Mouse (Mus musculus): ENCODE data around the gene Ndufa4l2.
A peak's percentile ranks its signal among the peaks of the same experiment; 100 is the strongest.

The Ndufa4l2 gene

DNA sequence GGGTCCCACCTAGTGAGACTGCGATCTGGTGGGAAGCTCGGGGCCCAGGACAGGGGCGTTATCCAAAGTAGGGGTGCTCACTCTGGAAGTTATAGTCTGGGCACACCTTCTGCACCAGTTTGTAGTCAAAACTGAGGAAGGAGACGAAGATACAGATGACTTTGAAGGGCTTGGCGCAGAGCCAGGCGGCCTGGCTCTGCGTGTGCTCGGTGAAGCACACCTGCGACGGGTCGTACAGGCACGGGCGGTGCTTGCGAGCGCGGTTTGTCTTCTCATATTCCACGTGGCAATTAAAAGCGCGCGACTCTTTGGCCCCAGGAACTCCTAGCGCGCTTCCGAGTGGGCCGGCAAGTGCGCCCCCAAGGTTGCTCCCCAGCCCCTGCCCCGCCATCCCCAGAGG, 11.3 kb downstream of the Ndufa4l2 start:
- no peak for DNase-seq (ENCODE audit: low spot score in 2 of 2)

DNA sequence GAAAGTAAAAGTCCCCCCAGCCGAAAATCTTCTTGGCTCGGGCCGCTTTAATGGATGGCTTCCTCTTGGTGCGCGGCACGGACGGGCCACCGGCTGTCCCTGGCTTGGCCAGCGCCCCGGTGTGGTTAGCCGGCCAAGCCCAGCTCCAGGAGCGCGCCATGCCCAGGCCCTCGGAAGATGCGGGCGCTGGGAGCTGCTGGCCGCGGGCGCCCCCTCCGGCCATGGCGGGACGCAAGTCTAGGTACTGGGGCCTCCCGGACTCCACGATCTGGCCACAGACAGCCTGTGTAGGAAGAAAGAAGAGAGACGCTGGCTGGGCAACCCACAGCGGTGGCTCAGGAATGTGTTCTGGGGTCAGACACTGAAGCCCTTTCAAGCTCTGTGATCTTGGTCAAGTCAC, 11.9 kb downstream of the Ndufa4l2 start:
- DNase-seq (ENCODE audit: low spot score in 2 of 2), result no peak

DNA sequence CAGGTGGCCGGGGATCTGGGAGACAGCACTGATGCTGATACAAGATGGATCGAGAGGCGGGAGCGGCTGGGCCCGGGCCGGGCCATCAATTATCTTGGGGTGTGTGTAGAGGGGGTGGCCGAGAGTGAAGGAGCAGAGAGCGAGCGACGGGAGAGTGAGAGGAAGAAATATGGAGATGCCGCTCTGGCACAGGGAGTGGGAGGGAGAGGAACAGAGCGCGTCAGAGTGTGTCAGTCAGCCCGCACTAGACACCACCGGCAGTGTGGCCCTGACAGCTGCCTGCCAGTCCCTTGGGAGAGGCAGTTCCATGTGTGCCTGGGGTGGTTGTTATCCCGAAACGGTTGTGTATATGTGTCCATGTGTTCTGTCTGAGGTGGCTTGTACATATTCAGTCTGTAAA, 12.7 kb downstream of the Ndufa4l2 start:
- DNase-seq (ENCODE audit: low spot score in 2 of 2), result no peak

DNA sequence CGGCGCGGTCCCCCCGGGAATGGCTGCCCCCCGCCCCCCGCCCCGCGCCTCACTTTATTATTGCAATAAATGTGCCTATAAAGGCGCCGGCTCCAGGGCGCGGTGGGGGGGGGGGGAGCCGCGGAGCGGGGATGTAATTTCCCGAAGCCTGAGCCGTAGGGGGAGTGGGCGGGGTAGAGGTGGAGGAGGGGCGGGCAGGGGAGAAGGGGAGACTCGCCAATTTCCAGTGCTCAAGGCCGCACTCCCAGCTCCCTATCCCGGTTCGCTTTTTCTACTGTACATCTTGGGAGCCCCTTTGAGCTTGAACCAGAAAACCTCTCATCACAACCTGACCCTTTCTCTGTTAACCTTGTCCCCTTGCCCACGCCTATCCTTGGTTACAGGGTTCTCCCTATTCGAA, 16.2 kb downstream of the Ndufa4l2 start:
- DNase-seq (ENCODE audit: low spot score in 2 of 2), result no peak

DNA sequence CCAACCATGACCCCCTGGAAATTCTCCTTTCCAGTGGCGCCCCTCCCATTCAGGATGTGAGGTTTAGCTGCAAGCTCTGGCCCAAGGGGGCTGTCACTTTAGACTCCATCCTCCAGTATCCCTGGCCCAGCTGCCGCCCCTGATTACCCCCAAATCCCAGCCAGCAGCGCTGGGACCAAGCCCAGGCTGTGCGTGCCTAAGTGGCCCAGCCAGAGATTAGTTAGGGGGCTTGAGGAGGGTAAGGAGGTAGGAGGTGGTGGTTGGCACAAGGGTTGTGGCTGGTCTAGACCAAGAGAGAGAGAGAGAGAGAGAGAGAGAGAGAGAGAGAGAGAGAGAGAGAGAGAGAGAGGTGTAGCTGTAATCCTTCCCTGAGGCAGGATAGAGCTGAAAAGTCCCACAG, 16.8 kb downstream of the Ndufa4l2 start:
- DNase-seq (ENCODE audit: low spot score in 2 of 2), result no peak

DNA sequence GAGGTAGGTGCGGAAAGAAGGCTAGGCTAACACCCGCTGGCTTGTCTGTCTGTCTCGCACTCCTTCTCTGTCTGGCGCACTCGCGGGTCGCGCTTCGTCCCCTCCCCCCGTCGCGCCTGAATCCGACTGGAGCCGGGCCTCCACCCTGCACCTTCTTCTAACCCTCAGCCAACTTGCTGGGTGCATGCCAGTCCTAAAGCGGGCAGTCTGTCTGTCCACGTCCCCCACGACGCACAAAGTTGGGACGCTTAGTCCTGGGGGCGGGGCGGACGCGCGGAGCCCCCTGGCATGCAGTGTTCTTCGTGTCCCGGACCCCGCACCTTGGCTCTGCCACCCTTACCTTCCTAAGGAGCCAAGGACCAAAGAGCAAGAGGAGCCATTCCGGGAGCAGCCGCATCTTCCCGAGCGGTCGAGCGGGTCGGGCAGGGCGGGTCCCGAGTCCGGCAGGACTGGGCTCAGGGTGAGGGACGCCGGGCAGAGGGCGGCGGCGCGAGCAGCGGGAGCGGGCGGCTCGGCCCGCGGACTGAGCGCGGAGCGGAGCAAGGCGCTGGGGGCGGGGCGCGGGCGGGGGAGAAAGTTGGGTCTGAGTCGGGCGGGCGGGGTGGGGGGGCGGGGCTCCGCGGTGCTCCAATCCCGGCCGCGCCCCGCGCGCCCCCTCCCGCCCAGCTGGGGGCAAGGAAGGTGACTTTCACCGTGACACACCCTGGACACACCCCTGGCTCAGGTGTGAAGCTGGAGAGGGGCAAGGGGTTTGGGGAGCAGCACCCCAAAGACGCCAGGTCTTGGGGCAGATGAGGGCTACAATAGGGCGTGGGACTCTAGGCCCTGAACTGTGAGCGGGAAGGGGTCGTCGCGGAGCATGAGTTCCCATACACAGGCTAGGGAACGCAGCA, 19.5 kb downstream of the Ndufa4l2 start, which contains the start of gene Nxph4:
Gene Nxph4, minus strand, starts transcription at position 524 of the 893 bp plus-strand sequence.
- no peak for DNase-seq (ENCODE audit: low spot score in 2 of 2)

DNA sequence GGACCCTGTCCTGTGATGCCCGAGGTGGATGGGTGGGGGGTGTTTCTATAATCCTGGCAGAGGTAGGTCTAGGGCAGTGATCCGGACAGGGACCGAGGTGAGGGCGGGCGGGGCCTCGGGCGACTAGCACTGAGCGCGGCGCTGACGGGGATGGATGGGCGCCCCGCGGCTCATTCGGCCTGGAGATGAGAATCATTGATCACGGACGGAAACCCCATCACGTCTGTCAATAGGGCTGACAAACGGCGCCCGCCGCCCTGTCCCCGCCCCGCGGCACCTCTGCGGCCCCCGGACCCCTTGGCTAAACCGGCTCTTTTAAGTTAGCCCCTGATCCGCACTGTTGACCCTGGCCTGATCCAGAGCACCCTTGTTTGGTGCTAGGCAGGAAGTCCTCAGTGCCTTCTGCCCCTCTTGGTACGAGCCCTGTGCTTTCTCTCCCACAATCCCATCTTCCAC, 20.2 kb downstream of the Ndufa4l2 start:
- DNase-seq (ENCODE audit: low spot score in 2 of 2), result no peak

DNA sequence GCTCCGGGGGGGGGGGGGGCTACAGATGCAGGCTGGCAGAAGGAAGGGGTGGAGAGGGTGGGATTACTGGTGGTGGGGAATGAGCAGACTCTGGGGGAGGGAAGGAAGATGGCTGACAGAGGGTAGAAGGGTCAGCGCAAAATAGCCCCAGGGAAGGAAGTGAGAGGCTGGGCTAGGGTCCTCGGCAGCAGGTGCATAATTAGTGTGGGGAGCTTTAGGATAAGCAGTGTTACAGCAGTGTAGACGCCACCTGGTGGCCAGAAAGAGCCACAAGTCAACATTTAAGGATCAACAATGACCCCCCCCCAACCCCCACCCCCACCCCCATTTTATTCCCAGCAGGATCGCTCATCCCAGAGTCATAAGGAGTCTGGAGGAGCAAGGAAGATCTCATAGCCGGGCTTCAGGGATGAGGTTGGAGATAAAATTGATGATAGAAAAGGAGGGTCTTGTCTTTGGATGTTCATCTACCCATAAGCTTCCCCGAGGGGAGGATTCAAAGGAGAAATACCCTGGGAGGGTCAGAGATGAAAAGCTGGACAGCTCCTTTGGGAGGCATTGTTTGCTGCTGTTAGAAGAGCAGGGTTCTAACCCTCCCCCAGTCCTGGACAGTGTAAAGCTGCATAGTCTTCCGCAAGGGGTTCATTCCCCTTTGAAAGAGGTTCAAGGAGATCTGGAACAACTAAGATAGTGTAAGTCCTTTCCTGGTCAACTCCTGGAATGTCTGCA, 22.0 kb downstream of the Ndufa4l2 start:
- DNase-seq (ENCODE audit: low spot score in 2 of 2), result peak in 1 of 2 experiments; percentile 52

DNA sequence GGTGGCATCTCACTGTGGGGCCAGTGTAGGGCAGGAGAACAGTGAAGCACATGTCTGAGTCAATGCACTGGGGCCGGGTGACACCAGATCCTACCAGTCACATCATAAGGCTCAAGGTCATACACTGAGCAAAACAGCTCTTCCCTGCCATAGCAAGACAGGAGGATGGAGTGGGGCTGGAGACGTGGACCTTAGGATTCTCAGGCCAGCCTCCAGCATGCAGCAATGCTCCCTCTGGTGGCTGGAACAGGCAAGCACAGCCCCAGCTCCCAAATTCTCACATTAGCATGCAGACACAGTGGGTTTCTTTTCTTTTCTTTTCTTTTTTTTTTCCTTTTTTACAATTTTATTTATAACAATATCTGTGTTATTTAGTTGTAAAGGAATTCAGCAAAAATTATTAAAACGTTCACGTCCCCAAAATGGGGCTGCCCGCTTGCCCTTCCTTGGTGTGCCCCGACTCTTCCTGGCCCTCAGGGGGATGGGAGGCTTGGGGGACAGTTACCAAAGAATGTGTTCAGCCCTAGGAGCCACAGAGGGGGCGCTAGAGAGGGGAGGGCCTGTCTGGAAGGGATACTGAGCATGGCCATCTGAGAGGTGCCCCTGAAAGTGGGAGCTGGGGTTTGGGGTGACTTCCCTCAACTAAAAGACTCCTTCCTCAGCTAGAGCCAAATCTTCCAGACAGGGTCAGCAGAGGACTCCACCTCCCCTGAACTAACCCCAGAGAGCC, 23.3 kb downstream of the Ndufa4l2 start:
- DNase-seq (ENCODE audit: low spot score in 2 of 2), result peak; percentile 80 to 88

DNA sequence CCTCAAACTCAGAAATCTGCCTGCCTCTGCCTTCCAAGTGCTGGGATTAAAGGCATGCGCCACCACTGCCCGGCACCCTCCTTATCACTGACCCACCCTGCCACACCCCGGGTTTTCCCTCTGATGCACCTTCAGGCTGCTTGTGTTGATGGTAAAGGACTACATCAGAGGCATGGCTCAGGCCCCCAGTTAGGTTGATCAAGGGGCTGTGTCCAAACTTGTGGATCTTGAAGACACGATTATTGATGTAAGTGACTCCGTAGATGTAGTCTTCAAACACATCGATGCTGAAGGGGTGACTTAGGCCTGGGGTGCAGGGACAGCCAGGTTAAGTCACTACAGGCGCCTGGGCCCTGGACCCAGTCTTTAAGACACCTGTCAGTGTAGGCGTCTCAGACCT, 26.7 kb downstream of the Ndufa4l2 start:
- no peak for DNase-seq (ENCODE audit: low spot score in 2 of 2)

DNA sequence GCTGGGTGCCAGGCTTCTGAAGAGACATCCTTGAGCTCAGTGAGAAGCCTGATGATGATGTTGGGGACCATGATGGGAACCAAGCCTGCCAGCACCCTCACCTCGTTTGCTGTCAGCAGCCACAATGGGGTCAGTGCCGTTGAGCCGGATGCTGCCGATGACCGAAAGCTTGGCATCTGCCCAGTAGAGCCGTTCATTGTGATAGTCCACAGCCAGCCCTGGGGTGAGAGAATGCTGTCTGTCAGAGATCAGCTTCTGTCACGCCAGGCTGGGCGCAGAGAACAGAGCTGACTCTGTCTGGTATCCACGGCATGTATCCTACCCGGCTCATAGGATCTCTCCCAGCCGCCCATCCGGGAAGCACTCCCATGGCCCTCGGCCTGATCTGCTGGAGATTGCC, 27.3 kb downstream of the Ndufa4l2 start:
- DNase-seq (ENCODE audit: low spot score in 2 of 2), result no peak

DNA sequence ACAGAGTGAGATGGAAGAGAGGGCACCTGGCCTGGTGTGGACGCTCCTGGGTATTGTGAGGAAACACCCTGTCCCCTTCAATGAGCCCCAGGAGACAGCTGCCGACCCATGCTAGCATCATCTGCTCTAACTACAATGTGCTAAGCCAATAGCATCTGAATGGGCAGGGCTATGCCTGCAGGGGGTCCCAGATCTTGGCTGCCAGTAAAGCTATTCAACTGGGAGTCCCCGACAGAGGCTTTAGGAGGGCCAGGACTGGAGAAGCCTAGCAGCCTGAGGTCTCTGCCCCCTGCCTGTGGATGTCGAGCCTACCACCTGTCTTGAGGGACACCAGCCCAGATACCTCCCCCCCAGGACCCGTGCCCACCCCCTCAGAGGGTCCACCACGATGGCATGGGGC, 28.0 kb downstream of the Ndufa4l2 start:
- no peak for DNase-seq (ENCODE audit: low spot score in 2 of 2)

DNA sequence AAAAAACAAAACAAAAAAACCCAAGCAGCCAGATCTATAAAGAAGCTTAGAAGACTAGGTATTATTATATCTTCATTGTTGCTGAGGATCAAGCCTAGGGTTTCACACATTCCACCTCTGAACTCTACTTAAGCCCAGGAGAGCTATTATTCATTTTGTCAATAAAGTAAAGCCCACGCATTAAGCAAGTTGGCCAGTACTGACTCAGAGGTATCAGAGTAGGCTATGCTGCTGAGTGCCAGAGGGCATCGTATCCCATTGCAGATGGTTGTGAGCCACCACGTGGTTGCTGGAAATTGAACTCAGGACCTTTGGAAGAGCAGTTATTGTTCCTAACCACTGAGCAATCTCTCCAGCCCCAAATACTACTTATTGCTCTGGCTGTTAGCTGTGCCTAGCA, 29.1 kb downstream of the Ndufa4l2 start:
- DNase-seq (ENCODE audit: low spot score in 2 of 2), result no peak

DNA sequence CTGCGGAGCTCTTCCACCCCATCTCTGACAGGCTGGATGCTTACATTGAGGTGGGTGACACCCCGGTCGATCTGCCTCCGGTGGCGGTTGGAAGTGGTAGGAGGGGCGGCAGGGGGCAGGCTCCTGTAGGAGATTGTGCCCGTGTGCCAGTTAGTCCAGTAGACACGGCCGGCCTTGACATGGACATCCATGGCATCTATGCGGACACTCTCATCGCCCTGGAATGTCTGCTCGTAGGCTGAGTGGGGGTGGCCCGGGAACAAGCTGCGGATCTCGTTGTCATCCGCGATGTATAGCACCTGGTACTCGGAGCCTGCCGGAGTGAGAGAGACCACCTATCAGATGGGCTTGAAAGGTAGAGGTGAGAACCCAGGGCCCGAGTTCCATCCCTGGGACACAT, 29.6 kb downstream of the Ndufa4l2 start:
- no peak for DNase-seq (ENCODE audit: low spot score in 2 of 2)

DNA sequence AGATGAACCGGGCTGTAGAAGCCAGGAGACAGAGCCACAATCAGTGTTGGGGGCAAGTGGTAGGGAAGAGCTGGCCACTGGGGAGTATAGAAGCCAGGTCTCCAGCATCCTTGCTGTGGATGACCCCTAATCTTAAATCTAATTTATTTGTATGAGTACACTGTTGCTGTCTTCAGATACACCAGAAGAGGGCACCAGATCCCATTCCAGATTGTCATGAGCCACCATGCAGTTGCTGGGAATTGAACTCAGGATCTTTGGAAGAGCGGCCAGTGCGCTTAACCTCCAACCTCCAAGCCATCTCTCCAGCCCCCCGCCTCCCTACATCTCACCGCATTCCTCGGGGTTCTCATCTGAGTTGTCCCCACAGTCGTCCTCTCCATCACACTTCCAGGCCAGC, 31.7 kb downstream of the Ndufa4l2 start:
- DNase-seq (ENCODE audit: low spot score in 2 of 2), result no peak

DNA sequence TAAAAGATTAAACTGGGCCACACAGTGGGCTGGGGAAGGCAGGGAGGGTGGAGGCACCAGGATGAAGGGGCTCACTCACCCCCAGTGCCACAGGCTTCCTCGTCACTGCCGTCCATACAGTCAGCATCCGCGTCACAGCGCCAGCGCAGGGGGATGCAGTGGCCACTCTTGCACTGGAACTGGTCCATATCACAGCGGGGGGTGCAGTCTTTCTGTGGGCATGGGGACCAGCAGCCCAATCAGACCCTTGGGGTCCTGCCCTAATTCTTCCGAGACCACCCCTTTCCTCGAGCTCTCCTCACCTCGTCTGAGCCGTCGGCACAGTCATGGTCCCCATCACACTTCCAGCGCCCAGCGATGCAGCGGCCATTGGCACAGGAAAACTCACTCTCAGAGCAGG, 33.5 kb downstream of the Ndufa4l2 start:
- DNase-seq (ENCODE audit: low spot score in 2 of 2), result no peak

DNA sequence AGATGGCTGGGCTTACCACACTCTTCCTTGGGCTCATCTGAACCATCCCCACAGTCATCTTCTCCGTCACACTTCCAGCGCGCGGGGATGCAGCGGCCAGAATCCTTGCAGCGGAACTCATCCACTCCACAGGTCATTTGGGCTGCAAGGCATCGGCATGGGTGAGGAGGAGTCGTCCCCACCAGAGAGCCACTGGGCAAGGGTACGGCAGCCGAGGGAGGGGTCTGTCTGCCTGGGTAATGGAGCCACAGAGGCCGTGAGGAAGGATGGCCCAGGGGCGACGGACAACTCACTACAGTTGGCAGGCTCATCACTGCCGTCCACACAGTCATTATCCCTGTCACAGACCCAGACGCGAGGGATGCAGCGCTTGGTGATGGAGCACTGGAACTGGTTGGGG, 35.1 kb downstream of the Ndufa4l2 start:
- no peak for DNase-seq (ENCODE audit: low spot score in 2 of 2)

DNA sequence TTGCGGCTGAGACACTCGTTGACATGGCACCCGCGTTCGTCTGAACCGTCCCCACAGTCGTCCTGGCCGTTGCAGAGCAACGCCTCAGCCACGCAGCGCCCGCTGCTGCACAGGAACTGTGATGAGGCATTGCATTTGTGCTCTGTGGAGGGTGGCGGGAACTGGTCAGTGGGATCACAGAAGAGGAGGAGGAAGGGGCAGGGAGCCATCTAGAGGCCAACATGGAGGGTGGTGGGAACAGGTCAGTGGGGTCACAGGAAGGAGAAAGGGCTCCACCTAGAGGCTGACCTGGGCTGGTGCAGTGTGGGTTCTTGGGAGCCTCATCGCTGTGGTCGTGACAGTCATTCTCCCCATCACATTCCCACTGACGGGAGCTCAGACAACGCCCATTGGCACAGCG, 40.9 kb downstream of the Ndufa4l2 start:
- DNase-seq (ENCODE audit: low spot score in 2 of 2), result no peak

DNA sequence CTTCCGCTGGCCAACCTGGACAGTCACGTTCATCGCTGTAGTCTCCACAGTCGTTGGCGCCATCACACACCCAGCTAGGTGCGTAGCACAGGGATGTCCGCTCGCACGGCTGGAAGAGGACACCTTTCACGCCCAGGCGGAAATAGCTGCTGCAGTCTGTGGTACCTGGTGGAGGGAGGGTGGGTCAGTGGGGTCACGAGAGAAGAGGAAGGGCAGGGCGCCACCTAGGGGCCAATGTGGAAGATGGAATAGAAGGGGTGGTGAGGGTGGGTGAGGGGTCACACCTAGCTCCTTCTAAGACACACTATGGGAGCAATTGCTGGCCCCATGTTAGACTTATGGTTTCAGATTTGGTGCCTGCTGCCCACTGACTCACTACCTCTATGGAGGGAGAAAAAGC, 42.6 kb downstream of the Ndufa4l2 start:
- DNase-seq (ENCODE audit: low spot score in 2 of 2), result no peak

DNA sequence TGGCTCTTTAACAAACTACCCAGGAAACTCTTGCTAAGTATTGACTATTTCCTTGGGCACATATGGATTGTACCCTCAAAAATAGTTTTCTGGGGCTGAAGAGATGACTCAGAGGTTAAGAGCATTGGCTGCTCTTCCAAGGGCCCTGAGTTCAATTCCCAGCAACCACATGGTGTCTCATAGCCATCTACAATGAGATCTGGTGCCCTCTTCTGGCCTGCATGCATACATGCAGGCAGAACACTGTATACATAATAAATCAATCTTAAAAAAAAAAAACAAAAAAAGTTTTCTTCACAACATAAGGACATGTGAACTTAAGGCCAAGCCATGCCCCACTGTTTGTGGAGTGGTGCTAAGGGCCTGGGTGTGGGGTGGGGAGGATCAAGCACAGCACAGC, 46.4 kb downstream of the Ndufa4l2 start:
- DNase-seq (ENCODE audit: low spot score in 2 of 2), result no peak

DNA sequence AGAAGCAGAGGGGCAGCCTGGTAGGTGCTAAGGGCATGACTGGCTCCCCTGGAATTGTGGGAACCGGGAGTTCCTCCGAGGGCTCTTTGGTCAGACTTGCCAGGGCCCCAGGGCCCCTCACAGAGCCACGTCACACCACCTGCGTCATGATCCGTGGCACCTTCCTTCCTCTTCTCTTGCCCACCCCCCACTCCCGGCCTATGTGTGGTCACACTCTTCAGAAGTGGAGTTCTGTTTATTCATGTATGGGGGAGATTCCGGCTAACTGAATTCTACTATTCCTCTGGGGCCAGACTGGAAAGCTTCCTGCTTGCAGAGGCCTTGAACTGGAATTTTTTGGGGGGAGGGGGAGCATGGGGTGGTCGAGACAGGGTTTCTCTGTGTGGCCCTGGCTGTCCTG, 49.1 kb downstream of the Ndufa4l2 start:
- DNase-seq (ENCODE audit: low spot score in 2 of 2), result no peak

DNA sequence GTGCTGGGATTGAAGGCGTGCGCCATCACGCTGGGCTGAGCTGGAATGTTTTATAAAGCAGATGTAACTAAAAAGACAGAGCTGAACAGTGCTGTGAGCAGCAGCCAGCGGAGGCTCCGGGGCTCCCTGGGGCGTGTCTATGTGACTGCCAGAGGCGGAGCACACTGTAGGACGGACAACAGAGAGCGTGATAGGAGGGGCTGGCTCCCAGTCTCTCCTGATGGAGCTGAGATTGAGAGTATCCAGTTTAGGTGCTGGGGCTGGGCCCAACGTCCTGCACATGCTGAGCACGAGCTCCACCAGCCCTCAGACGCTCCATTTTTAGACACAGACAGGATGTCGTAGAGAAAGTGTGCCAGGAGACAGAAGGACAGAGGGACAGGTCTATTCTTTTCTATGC, 49.5 kb downstream of the Ndufa4l2 start:
- peak in 1 of 2 experiments; percentile 42 for DNase-seq (ENCODE audit: low spot score in 2 of 2)
